Mouse (Mus musculus) lung, adult 2 months (tissue): Measurements from ENCODE around the gene Btg4.

ENCODE experiments used
- CTCF ChIP-seq: fragments of 200-500 bp; IDR thresholded peaks from 2 replicates; pipeline ENCODE4 v1.5.1; 2011; ENCODE audit warnings: mild to moderate bottlenecking, low read length, control low read depth; ENCODE audit not compliant: insufficient read depth
- POLR2A ChIP-seq: fragments of 200-500 bp; IDR thresholded peaks from 2 replicates; pipeline ENCODE4 v1.6.1; 2011; ENCODE audit warnings: low read depth, mild to moderate bottlenecking, control low read depth, low read length, borderline replicate concordance; ENCODE audit errors: extremely low read depth

DNA sequence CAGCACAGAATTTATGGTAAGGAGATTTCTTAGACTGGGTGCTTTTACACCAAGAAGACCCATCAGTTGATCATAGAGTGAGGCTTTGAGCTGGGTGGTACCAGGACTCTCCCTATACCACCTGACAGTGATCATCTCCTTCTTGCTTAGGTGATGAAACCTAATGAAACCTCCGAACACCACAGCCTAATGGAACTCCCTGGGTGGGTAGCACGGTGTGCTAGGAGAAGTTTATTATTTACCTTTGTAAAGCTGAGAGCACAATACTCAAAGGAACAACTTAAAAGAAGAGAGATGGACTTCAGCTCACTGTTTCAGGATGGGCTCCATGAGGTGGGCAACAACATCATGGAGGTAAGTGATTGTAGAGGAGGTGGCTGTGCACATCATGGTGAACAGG, at the start of gene Btg4:
- no peak for TF ChIP-seq CTCF
- no peak for TF ChIP-seq POLR2A
